Comparison of ENCODE assay signal across 8 mouse cellular contexts in the genomic region with DNA sequence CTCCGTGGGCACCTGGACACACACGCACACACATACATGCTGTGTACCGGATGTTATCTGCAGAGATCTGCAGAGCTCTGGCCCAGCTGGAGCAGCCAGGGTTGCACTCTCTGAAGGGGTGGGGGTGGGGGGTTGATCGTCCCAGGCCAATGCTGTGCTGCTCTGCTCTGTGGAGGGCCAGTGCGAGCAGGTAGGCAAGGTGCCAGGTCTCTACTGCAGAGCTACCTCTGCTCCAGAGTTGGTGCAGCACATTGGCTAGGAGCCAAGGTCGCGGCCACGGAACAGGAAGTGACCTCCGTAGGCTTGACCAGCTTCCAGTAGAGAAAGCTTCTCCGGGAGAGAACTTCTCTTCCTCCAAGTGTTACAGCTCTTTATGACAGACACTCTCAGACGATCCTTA. TPM values are rescaled to one million over a fixed set of nuclear protein-coding genes. Genes with fewer than 3 reads are reported as not detected.
DNase-seq lines count a peak whose midpoint lies in the region; ATAC-seq and TF ChIP-seq lines count a peak whose summit lies in the region.

No protein-coding gene starts in this region.

- H3K4me1 ChIP-seq in hindbrain, postnatal 0 days (ENCODE audit: insufficient read depth, low read length) = peaks cover 12% of the 10 kb centered on the region; the same call in 1 of the 2 replicates
- H3K4me1 ChIP-seq in hindbrain, embryonic 12.5 days = peaks cover 14% of the 10 kb centered on the region
- peaks cover 54% of the 10 kb centered on the region for H3K4me1 ChIP-seq in bone marrow macrophage, adult 2 months (ENCODE audit: control insufficient read depth, insufficient read depth, low read length)
- peaks cover 54% of the 10 kb centered on the region for H3K4me1 ChIP-seq in heart, embryonic 16.5 days (ENCODE audit: control insufficient read depth, insufficient read depth, low read length)
- peaks cover 60% of the 10 kb centered on the region for H3K4me1 ChIP-seq in limb, embryonic 13.5 days
- peaks cover 8% of the 10 kb centered on the region for H3K4me1 ChIP-seq in forebrain, embryonic 16.5 days (replicated peaks; ENCODE audit: control insufficient read depth, insufficient read depth, low read length)

- peak; percentile 41; the same call in 1 of the 2 replicates for ATAC-seq in hindbrain, postnatal 0 days
- no peak for ATAC-seq in hindbrain, embryonic 12.5 days (ENCODE audit: low FRiP score)
- ATAC-seq in heart, embryonic 16.5 days (replicated peaks; ENCODE audit: extremely low read depth, insufficient read depth, low FRiP score) = peak; percentile 42
- peak; percentile 37; the same call in 1 of the 2 replicates for ATAC-seq in limb, embryonic 13.5 days (ENCODE audit: low FRiP score, low read depth)
- no peak for ATAC-seq in forebrain, embryonic 16.5 days

- 55% methylated on average over 11 of the region's 11 CpGs for WGBS in hindbrain, postnatal 0 days
- WGBS in hindbrain, embryonic 12.5 days = 59% methylated on average over 11 of the region's 11 CpGs
- 9% methylated on average over 11 of the region's 11 CpGs for WGBS in heart, embryonic 16.5 days
- 33% methylated on average over 11 of the region's 11 CpGs for WGBS in limb, embryonic 13.5 days
- WGBS in forebrain, embryonic 16.5 days = 52% methylated on average over 11 of the region's 11 CpGs

- no peak for DNase-seq in hindbrain, postnatal 0 days (ENCODE audit: low spot score)
- DNase-seq in naive thymus-derived CD4-positive, alpha-beta T cell, adult 2 months (ENCODE audit: low read depth) = peak; percentile 40
- peak; percentile 65 for DNase-seq in thymus, postnatal 4 days

- TF ChIP-seq POLR2A in bone marrow macrophage, adult 2 months (IDR thresholded peaks at IDR 0.05; ENCODE audit: borderline replicate concordance, low read depth, low read length) = no peak

- no peak overlapping the region for H3K4me3 ChIP-seq in hindbrain, postnatal 0 days (ENCODE audit: low read length)
- no peak overlapping the region for H3K4me3 ChIP-seq in hindbrain, embryonic 12.5 days
- peak overlapping the region; percentile 30 for H3K4me3 ChIP-seq in bone marrow macrophage, adult 2 months (ENCODE audit: insufficient read depth, low read length)
- H3K4me3 ChIP-seq in heart, embryonic 16.5 days (ENCODE audit: low read length) = peak overlapping the region; percentile 28
- no peak overlapping the region for H3K4me3 ChIP-seq in limb, embryonic 13.5 days
- no peak overlapping the region for H3K4me3 ChIP-seq in forebrain, embryonic 16.5 days (replicated peaks; ENCODE audit: low read length)

- H3K27ac ChIP-seq in hindbrain, postnatal 0 days = peak overlapping the region; percentile 32; the same call in 1 of the 2 replicates
- H3K27ac ChIP-seq in hindbrain, embryonic 12.5 days = no peak overlapping the region
- peak overlapping the region; percentile 43 for H3K27ac ChIP-seq in bone marrow macrophage, adult 2 months (ENCODE audit: insufficient read depth, low read depth, low read length)
- peak overlapping the region; percentile 75 for H3K27ac ChIP-seq in heart, embryonic 16.5 days (ENCODE audit: low read length)
- H3K27ac ChIP-seq in limb, embryonic 13.5 days = peak overlapping the region; percentile 44; the same call in 1 of the 2 replicates
- no peak overlapping the region for H3K27ac ChIP-seq in forebrain, embryonic 16.5 days (ENCODE audit: low read length)

- no peaks in the 10 kb centered on the region for H3K27me3 ChIP-seq in hindbrain, postnatal 0 days (ENCODE audit: insufficient read depth, low read length)
- no peaks in the 10 kb centered on the region for H3K27me3 ChIP-seq in hindbrain, embryonic 12.5 days
- H3K27me3 ChIP-seq in heart, embryonic 16.5 days (ENCODE audit: control insufficient read depth, insufficient read depth, low read length) = no peaks in the 10 kb centered on the region
- H3K27me3 ChIP-seq in limb, embryonic 13.5 days = no peaks in the 10 kb centered on the region
- no peaks in the 10 kb centered on the region for H3K27me3 ChIP-seq in forebrain, embryonic 16.5 days (replicated peaks; ENCODE audit: control insufficient read depth, insufficient read depth, low read length)

- no peaks in the 10 kb centered on the region for H3K36me3 ChIP-seq in hindbrain, postnatal 0 days (ENCODE audit: insufficient read depth, low read length)
- H3K36me3 ChIP-seq in hindbrain, embryonic 12.5 days = no peaks in the 10 kb centered on the region
- no peaks in the 10 kb centered on the region for H3K36me3 ChIP-seq in heart, embryonic 16.5 days (ENCODE audit: control insufficient read depth, insufficient read depth)
- H3K36me3 ChIP-seq in limb, embryonic 13.5 days = no peaks in the 10 kb centered on the region
- no peaks in the 10 kb centered on the region for H3K36me3 ChIP-seq in forebrain, embryonic 16.5 days (ENCODE audit: control insufficient read depth, insufficient read depth)

- no peak for TF ChIP-seq CTCF in hindbrain, postnatal 0 days (IDR thresholded peaks at IDR 0.05; ENCODE audit: low read depth)
- TF ChIP-seq CTCF in bone marrow macrophage, adult 2 months (IDR thresholded peaks at IDR 0.05; ENCODE audit: low read depth, low read length) = no peak

- H3K9ac ChIP-seq in hindbrain, postnatal 0 days (replicated peaks; ENCODE audit: low read length) = no peak overlapping the region
- no peak overlapping the region for H3K9ac ChIP-seq in hindbrain, embryonic 12.5 days
- H3K9ac ChIP-seq in heart, embryonic 16.5 days (ENCODE audit: low read length) = peak overlapping the region; percentile 49; the same call in 1 of the 2 replicates
- H3K9ac ChIP-seq in limb, embryonic 13.5 days = no peak overlapping the region; the same call in 1 of the 2 replicates
- H3K9ac ChIP-seq in forebrain, embryonic 16.5 days (replicated peaks; ENCODE audit: low read depth, low read length) = no peak overlapping the region

- H3K4me2 ChIP-seq in hindbrain, postnatal 0 days (ENCODE audit: low read depth, low read length) = no peak overlapping the region
- H3K4me2 ChIP-seq in hindbrain, embryonic 12.5 days (replicated peaks) = no peak overlapping the region
- peak overlapping the region; percentile 59 for H3K4me2 ChIP-seq in heart, embryonic 16.5 days (ENCODE audit: low read depth, low read length)
- H3K4me2 ChIP-seq in limb, embryonic 13.5 days (replicated peaks) = no peak overlapping the region; the same call in 1 of the 2 replicates
- no peak overlapping the region for H3K4me2 ChIP-seq in forebrain, embryonic 16.5 days (ENCODE audit: low read length)

- no peaks in the 10 kb centered on the region for H3K9me3 ChIP-seq in hindbrain, postnatal 0 days (ENCODE audit: low read length)
- H3K9me3 ChIP-seq in hindbrain, embryonic 12.5 days (replicated peaks) = no peaks in the 10 kb centered on the region
- no peaks in the 10 kb centered on the region for H3K9me3 ChIP-seq in heart, embryonic 16.5 days (replicated peaks; ENCODE audit: control insufficient read depth, low read length)
- no peaks in the 10 kb centered on the region for H3K9me3 ChIP-seq in limb, embryonic 13.5 days
- no peaks in the 10 kb centered on the region for H3K9me3 ChIP-seq in forebrain, embryonic 16.5 days (ENCODE audit: control insufficient read depth, low read length)

RNA-seq across cellular contexts. Expression of a gene that starts 12.5 kb away (rescaled TPM):
- total RNA-seq in hindbrain, postnatal 0 days (2014; rRNA removed) = 42.9 and 43.5 TPM in 2 replicates
- polyA plus RNA-seq in hindbrain, postnatal 0 days (2015; fragmentation: Nextera tagmentation; extraction: Ambion mirVana) = 61.0 and 62.1 TPM in 2 replicates
- 97.7 and 99.9 TPM in 2 replicates for polyA plus RNA-seq in hindbrain, embryonic 12.5 days (2016; fragmentation: Nextera tagmentation; extraction: Ambion mirVana)
- 81.8 and 82.8 TPM in 2 replicates for polyA plus RNA-seq in bone marrow macrophage, adult 2 months (2012; ENCODE audit: insufficient read depth, insufficient read length, missing spikeins)
- 130 and 140 TPM in 2 replicates for polyA plus RNA-seq in heart, embryonic 16.5 days (2015; fragmentation: Nextera tagmentation; extraction: Ambion mirVana)
- polyA plus RNA-seq in limb, embryonic 13.5 days (2015; fragmentation: Nextera tagmentation; extraction: Ambion mirVana) = 128 and 129 TPM in 2 replicates
- 47.6 and 54.3 TPM in 2 replicates for polyA plus RNA-seq in forebrain, embryonic 16.5 days (2015; fragmentation: Nextera tagmentation; extraction: Ambion mirVana)

RNA-seq across cellular contexts. Expression of a gene that starts 33.9 kb away (rescaled TPM):
- total RNA-seq in hindbrain, postnatal 0 days (2014; rRNA removed) = 23.0 and 24.2 TPM in 2 replicates
- 10.3 and 12.9 TPM in 2 replicates for polyA plus RNA-seq in hindbrain, postnatal 0 days (2015; fragmentation: Nextera tagmentation; extraction: Ambion mirVana)
- 19.9 and 21.9 TPM in 2 replicates for polyA plus RNA-seq in hindbrain, embryonic 12.5 days (2016; fragmentation: Nextera tagmentation; extraction: Ambion mirVana)
- 17.3 and 20.0 TPM in 2 replicates for polyA plus RNA-seq in bone marrow macrophage, adult 2 months (2012; ENCODE audit: insufficient read depth, insufficient read length, missing spikeins)
- polyA plus RNA-seq in heart, embryonic 16.5 days (2015; fragmentation: Nextera tagmentation; extraction: Ambion mirVana) = 24.7 and 25.8 TPM in 2 replicates
- polyA plus RNA-seq in limb, embryonic 13.5 days (2015; fragmentation: Nextera tagmentation; extraction: Ambion mirVana) = 26.3 and 26.9 TPM in 2 replicates
- 16.8 and 19.4 TPM in 2 replicates for polyA plus RNA-seq in forebrain, embryonic 16.5 days (2015; fragmentation: Nextera tagmentation; extraction: Ambion mirVana)

Comparison
In these comparisons a context has a peak if more than half of its experiments do, and no peak if none do; other contexts are left out.
1. ATAC-seq: peak in hindbrain, postnatal 0 days (single experiment), heart, embryonic 16.5 days (single experiment) and limb, embryonic 13.5 days (single experiment); none in hindbrain, embryonic 12.5 days (single experiment) and forebrain, embryonic 16.5 days (single experiment).
2. H3K27ac ChIP-seq: peak in hindbrain, postnatal 0 days (single experiment), bone marrow macrophage, adult 2 months (single experiment), heart, embryonic 16.5 days (single experiment) and limb, embryonic 13.5 days (single experiment); none in hindbrain, embryonic 12.5 days (single experiment) and forebrain, embryonic 16.5 days (single experiment).
3. H3K4me3 ChIP-seq: peak in bone marrow macrophage, adult 2 months (single experiment) and heart, embryonic 16.5 days (single experiment); none in hindbrain, postnatal 0 days (single experiment), hindbrain, embryonic 12.5 days (single experiment), limb, embryonic 13.5 days (single experiment) and forebrain, embryonic 16.5 days (single experiment).